Mouse (Mus musculus) kidney, embryonic 15.5 days (tissue): ENCODE results near the gene Hcfc2. TPM values are rescaled to one million over a fixed set of nuclear protein-coding genes. Genes with fewer than 3 reads are reported as not detected.
A peak's percentile ranks its signal among the peaks of the same experiment; 100 is the strongest.

Experiments used
- ATAC-seq: fragments of 200-750 bp; cut with Nextera tagmentation; replicated peaks from 2 replicates; pipeline ENCODE4 v1.8.0; 2017; ENCODE audit warnings: moderate TSS enrichment; ENCODE audit not compliant: low FRiP score
- H3K27ac ChIP-seq: fragments of 300-500 bp; sonication (generic); 2 replicates; pipeline ENCODE4 v1.5.1; 2015; ENCODE audit warnings: mild to moderate bottlenecking, inconsistent platforms
- H3K27me3 ChIP-seq: fragments of 300-500 bp; sonication (generic); 2 replicates; pipeline ENCODE4 v1.6.1; 2015; ENCODE audit warnings: inconsistent platforms
- H3K36me3 ChIP-seq: fragments of 300-500 bp; sonication (generic); 2 replicates; pipeline ENCODE4 v1.6.1; 2015; ENCODE audit warnings: inconsistent platforms
- H3K4me1 ChIP-seq: fragments of 300-500 bp; sonication (generic); 2 replicates; pipeline ENCODE4 v1.6.1; 2015; ENCODE audit warnings: inconsistent platforms
- H3K4me2 ChIP-seq: fragments of 300-500 bp; sonication (generic); 2 replicates; pipeline ENCODE4 v1.6.1; 2015; ENCODE audit warnings: moderate library complexity, mild to moderate bottlenecking, inconsistent platforms
- H3K4me3 ChIP-seq: fragments of 300-500 bp; sonication (generic); replicated peaks from 2 replicates; pipeline ENCODE4 v1.5.1; 2015; ENCODE audit warnings: mild to moderate bottlenecking, inconsistent platforms
- H3K9ac ChIP-seq: fragments of 300-500 bp; sonication (generic); 2 replicates; pipeline ENCODE4 v1.6.1; 2015; ENCODE audit warnings: mild to moderate bottlenecking, inconsistent platforms
- H3K9me3 ChIP-seq: fragments of 300-500 bp; sonication (generic); replicated peaks from 2 replicates; pipeline ENCODE4 v1.6.1; 2016; ENCODE audit warnings: inconsistent platforms
- WGBS: fragments of 180-500 bp; shearing (Covaris S2); methylation state at CpG from one replicate; pipeline ENCODE4 v1.1.7; 2015; ENCODE audit warnings: mixed read lengths; 5-methylcytosine and 5-hydroxymethylcytosine counted together
- polyA plus RNA-seq: library from polyadenylated mRNA; unstranded; fragments of >200 nt; fragmentation: Nextera tagmentation; extraction: Ambion mirVana; gene quantifications from 2 replicates; pipeline ENCODE4 v1.2.1, GENCODE M21; 2015

Gene Hcfc2
- polyA plus RNA-seq, 1 experiment from 2014 or later, result 33.2 TPM

DNA sequence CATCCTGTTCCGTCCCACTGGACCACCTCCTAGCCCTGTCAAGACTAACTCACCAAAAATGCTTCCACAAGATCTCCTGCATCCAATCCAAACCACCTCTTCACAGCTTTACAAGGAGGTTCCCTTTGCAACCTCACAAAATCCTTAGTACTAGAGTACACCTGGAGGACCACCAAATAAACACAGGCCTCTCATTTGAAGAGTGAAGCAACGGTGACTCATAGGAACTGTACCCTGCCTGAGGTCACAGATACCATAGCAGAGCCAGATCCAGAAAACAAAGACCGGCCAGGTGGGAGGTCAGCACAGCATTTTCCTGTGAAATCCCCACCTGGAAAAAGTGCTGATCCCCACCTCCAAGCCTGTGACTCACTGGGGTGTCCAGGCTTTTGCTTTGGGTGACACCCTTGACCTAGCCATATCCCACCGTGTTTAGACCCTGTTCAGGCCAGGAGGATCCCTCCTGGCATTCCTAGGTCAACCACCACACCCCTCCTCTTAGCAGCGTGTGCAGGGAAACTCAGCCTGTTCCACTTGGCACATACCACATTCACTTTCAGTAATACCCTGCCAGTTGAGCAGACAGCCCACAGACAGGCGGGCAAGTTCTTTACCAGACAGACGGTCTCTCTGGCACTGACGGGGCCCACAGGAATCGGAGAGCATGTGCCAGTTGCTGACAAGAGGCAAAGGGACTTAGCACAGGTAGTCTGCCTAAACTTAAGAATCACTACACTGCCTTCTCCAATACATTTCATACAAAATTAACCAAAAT lies 65.3 kb downstream of the Hcfc2 start:
- 83% methylated on average over 9 of the region's 9 CpGs for WGBS
- H3K4me2 ChIP-seq, result no peak overlapping the region
- no peak overlapping the region for H3K27ac ChIP-seq
- H3K27me3 ChIP-seq, result no peaks in the 10 kb centered on the region
- ATAC-seq, result no peak
- no peaks in the 10 kb centered on the region for H3K9me3 ChIP-seq
- peaks cover 30% of the 10 kb centered on the region for H3K4me1 ChIP-seq
- peaks cover 51% of the 10 kb centered on the region for H3K36me3 ChIP-seq
- H3K9ac ChIP-seq, result 0 out of 2 replicates have a peak overlapping the region, but pooled peaks have one; percentile 24
- H3K4me3 ChIP-seq, result 0 out of 2 replicates have a peak overlapping the region, but pooled peaks have one; percentile 2

DNA sequence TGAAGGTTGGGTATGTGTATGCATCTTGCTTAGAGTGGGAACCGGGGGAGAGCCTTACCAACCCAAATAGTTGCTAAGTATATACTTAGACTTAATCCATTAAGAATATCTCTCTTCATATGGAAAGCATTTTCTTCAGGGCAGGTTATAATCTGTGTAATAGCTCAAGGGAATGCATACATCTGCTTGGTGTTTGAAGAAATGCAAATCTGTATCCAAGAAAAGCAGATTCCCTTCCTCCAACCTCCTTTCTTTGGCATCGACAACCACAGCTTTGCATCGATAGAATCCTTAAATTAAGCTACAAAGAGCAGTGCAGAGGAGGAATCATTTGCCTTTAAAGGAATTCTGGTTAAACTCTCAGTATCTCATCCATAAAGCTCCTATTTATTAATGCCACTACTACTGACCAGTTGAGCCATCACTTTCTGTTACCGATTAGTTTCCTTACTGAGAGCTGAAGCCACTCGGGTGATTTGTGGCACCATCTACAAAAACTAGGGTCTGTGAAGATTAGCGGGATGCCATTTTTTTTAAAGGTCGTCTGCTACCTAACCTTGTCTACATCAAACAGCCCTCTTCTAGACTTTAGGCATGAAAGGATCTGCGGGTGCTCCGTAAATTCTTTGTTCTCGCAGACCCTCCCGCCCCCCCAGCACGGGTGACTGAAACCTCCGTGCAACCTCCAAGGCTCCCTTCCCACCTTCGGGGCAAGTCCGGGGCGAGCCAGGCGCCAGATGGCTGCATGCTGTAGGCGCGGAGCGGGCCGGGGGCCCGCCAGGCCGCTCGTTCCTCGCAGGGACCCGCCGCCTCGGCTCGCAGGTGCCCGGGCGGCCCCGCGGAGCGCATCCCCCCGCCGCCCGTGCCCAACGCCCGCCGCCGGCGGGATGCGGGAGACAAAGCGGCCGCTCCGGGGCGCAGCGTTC lies 67.1 kb downstream of the Hcfc2 start:
- Histone ChIP-seq H3K9me3 (no peaks in the 10 kb centered on the region), H3K9ac (peak overlapping the region; percentile 100), H3K4me1 (peaks cover 30% of the 10 kb centered on the region), H3K27me3 (no peaks in the 10 kb centered on the region), H3K4me3 (peak overlapping the region; percentile 86), H3K36me3 (peaks cover 33% of the 10 kb centered on the region), H3K4me2 (peak overlapping the region; percentile 61), H3K27ac (peak overlapping the region; percentile 99)
- peak; percentile 29 for ATAC-seq
- 1% methylated on average over 46 of the region's 48 CpGs for WGBS

DNA sequence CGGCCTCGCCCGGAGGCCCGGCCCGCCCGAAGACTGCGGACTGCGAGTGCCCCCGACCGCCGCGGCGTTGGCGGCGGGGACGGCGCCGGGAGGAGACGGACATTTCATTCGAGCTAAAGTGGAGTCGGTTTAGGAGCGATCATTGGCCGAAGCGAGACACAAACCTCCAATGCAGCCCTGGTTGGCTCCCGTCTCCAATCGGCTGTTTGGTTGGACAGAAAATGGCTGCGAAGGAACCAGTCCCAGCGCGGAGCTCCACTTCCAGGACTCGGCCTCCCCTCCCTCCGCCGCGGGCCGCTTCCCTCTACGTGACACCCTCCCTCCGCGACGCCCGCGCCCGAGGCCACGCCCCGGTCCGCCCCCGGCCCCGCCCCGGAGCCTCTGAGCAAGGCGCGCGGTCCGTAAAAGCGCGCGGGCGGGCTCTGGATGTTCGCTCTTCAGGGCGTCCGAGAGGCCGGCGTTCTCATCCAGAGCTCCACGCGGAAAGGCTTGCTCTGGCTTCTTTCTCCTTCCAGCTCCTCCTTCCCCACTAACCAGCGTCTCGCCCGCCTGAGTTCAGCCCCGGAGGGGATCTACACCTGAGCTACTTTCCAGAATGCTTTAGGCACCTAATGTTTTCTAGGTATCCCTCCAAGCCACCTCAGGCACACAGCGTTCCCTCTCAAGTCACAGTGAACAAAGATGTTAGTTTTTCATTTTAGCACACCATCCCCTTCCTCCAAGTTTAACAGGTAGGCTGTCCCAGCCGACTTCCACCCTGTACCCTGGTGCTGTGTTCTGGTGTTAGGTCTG lies 68.1 kb downstream of the Hcfc2 start, which contains the start of gene Nfyb:
TSS of gene Nfyb (minus strand) at position 305 of the 792 bp plus-strand sequence.
- whole genome bisulfite sequencing, result under 1% methylated on average over 66 of the region's 68 CpGs

DNA sequence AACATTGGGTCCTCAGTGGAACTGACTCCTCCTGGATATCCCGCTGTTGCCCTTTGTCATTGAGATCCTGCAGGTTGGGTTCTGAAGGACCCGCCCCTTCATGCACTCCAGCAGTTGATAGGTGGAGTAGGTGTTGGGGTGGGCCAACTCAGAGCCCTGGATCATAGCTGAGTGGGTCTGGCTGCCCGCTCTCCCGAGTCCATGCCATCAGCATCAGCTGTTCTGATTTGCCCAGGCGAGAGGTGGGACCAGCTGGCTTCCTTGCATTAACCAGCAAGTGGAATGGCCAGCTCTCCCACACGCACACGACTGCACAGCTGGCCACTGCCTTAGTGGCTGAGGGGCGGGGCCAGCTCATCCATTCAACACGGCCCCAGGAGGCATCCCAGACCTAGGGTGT lies 72.9 kb downstream of the Hcfc2 start:
- H3K27me3 ChIP-seq, result no peaks in the 10 kb centered on the region
- H3K4me3 ChIP-seq, result no peak overlapping the region
- H3K4me2 ChIP-seq, result no peak overlapping the region
- no peaks in the 10 kb centered on the region for H3K9me3 ChIP-seq
- no peak overlapping the region for H3K9ac ChIP-seq
- no peak overlapping the region for H3K27ac ChIP-seq
- peaks cover 6% of the 10 kb centered on the region for H3K4me1 ChIP-seq
- ATAC-seq, result peak; percentile 27; the same call in 1 of the 2 replicates
- 33% methylated on average over 9 of the region's 9 CpGs for WGBS
- H3K36me3 ChIP-seq, result no peaks in the 10 kb centered on the region

More for the DNA sequence above, 68.1 kb downstream of the Hcfc2 start, which contains the start of gene Nfyb:
- Histone ChIP-seq H3K9me3 (no peaks in the 10 kb centered on the region), H3K27me3 (no peaks in the 10 kb centered on the region), H3K4me1 (peaks cover 30% of the 10 kb centered on the region), H3K4me2 (peak within 1 kb of the TSS; percentile 86), H3K36me3 (peaks cover 23% of the 10 kb centered on the region), H3K27ac (peak within 1 kb of the TSS; percentile 99), H3K9ac (peak within 1 kb of the TSS; percentile 100), H3K4me3 (peak within 1 kb of the TSS; percentile 86)
- ATAC-seq, result peak; percentile 96

DNA sequence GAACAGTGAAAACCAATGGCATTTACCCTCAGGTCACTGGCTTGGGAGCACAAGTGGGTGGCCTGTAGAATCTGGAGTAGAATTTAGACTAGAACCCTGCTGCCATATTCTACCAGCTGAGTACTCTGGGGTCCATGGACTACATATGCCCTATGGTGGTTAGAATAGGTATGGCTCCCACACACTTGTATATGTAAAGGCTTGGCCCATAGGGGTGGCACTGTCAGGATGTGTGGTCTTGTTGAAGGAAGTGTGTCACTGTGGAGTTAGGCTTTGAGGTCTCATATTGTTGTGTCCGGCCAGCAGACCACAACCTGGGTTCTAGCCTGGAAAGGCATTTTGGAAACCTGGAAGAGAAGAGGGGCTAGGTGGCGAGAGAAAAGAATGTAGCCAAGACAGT lies 74.8 kb downstream of the Hcfc2 start:
- Histone ChIP-seq H3K27me3 (no peaks in the 10 kb centered on the region), H3K4me2 (no peak overlapping the region), H3K9ac (no peak overlapping the region), H3K36me3 (no peaks in the 10 kb centered on the region), H3K9me3 (no peaks in the 10 kb centered on the region), H3K4me3 (no peak overlapping the region), H3K27ac (no peak overlapping the region), H3K4me1 (no peaks in the 10 kb centered on the region)
- ATAC-seq, result no peak
- WGBS, result 90% methylated on average over 2 of the region's 2 CpGs

DNA sequence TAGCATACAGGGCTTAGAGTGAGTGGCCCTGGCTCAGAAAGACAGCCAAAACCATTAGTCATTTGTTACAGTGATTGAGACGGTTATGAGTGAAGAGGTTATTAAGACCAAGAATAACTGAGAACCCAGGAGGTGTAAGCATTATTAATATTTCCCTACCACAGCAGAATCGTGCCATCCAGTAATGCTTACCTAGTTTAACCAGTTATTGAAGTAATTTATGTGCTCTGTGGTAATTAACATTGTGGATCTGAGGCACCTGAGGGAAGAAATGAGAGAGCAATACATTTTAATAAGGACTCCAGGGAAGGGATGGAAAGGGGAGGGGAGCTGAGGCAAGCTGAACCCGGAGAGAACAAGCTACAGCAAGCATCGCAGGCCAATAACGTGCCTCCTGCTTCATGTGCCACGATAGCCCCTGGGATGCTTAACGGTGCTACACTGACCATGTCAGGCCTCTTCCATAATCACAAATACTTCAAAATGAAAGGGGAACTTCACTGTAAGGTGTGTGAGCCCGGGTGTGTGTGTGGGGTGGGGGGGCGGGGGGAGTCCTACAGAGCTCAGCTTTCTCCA lies 75.7 kb downstream of the Hcfc2 start:
- Histone ChIP-seq H3K9me3 (no peaks in the 10 kb centered on the region), H3K36me3 (no peaks in the 10 kb centered on the region), H3K4me1 (no peaks in the 10 kb centered on the region), H3K4me2 (no peak overlapping the region), H3K4me3 (no peak overlapping the region), H3K27ac (no peak overlapping the region), H3K9ac (no peak overlapping the region), H3K27me3 (no peaks in the 10 kb centered on the region)
- 74% methylated on average over 9 of the region's 9 CpGs for WGBS
- no peak for ATAC-seq

DNA sequence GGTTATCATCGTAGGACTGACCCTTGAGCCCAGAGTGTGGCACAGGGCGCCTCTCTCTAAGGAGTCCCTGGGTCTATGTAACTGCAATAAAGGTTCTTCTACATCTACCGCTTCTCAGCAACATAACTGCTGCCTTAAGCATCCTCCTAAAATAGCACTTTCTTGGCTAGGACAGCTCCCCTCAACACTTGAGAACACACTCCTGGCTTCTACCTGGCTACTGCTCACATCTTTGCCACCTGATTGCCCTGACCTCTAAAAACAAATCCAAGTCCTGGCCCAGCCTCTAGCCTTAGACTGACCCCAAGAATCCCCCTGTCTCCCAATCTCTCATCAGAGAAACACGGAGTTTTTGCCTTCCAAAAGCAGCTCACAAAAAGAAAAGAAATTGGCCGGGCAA lies 78.9 kb downstream of the Hcfc2 start:
- Histone ChIP-seq H3K9ac (no peak overlapping the region), H3K9me3 (no peaks in the 10 kb centered on the region), H3K27ac (no peak overlapping the region), H3K36me3 (no peaks in the 10 kb centered on the region), H3K4me2 (no peak overlapping the region), H3K4me3 (no peak overlapping the region), H3K27me3 (no peaks in the 10 kb centered on the region), H3K4me1 (peaks cover 7% of the 10 kb centered on the region; the same call in 1 of the 2 replicates)
- WGBS, result 96% methylated on average over 5 of the region's 5 CpGs
- ATAC-seq, result no peak

DNA sequence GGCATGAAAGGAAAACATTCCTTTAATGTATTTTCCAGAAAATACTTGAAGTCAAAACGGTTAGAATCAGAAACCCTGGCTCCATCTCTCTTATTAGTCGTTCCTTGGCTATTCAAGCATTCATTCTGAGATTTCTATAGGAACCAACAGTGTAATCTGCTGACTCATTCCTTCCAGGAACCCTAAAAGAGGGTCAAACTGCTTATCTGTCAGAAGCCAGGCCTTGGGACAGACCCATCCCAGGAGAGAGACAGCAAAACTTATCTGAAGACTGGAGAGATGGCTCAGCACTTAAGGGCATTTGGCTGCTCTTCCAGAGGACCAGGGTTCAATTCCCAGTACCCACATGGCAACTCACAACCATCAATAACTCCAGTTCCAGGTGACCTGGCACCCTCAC lies 81.1 kb downstream of the Hcfc2 start:
- H3K4me2 ChIP-seq, result no peak overlapping the region
- no peaks in the 10 kb centered on the region for H3K9me3 ChIP-seq
- H3K4me1 ChIP-seq, result peaks cover 7% of the 10 kb centered on the region; the same call in 1 of the 2 replicates
- H3K9ac ChIP-seq, result no peak overlapping the region
- 68% methylated on average over 2 of the region's 2 CpGs for WGBS
- no peak overlapping the region for H3K27ac ChIP-seq
- H3K36me3 ChIP-seq, result no peaks in the 10 kb centered on the region
- H3K27me3 ChIP-seq, result no peaks in the 10 kb centered on the region
- no peak overlapping the region for H3K4me3 ChIP-seq
- ATAC-seq, result no peak

DNA sequence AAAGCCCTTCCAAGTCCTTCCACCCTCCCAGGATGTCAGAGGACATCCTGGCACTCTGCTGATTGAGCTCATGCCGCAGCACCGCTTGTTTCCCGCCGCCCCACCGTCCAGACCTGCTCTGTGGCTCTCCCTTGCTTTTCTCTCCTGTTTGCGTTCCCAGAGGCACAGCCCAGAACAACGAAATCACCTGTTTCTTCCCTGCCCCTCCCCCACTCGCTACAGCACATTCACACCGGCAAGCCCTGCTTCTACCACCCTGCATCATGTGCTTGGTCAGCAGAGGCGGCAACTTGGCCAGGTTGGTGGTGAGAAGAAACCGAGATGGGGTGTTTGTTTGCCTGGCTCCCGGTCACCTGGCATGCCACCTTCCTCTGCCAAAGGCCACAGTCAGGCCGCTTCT lies 81.9 kb downstream of the Hcfc2 start:
- Histone ChIP-seq H3K4me3 (no peak overlapping the region), H3K4me1 (peaks cover 7% of the 10 kb centered on the region; the same call in 1 of the 2 replicates), H3K4me2 (no peak overlapping the region), H3K27ac (no peak overlapping the region), H3K9me3 (no peaks in the 10 kb centered on the region), H3K27me3 (no peaks in the 10 kb centered on the region), H3K36me3 (no peaks in the 10 kb centered on the region), H3K9ac (no peak overlapping the region)
- WGBS, result 26% methylated on average over 13 of the region's 13 CpGs
- no peak for ATAC-seq

DNA sequence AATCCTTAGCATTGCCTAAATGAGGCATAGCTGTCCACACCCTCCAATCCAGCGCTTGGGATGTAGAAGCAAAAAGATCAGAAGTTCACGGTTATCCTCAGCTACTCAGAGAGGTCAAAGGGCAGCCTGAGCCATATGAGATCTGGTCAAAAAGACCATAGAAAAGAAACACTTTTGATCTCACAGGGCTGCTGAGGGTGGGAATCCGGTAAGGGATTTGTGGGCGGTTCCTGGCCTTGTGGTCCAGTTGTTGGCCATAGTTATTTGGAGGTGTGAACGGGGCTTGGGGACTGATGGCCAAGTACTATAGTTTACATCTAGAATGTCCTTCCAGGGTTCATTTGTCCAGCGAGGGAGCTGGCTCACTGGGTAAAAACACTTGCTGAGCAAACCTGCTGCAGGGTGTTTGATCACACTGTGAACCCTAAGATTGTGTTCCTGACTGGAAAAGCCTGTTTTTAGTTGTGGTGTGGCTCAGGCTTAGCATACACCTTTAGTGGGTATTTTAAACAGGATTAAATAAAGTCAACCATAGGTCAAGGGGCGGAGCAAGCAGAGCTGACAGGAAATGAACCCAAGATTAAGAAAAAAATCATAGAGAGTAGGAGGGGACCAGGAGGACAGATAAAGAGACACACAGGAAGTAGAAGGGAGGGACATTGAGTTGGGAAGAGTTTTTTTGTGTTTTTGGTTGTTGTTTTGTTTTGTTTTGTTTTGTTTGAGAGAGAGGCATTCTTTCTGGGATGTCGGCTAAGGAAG lies 83.0 kb downstream of the Hcfc2 start:
- WGBS, result 79% methylated on average over 8 of the region's 8 CpGs
- H3K36me3 ChIP-seq, result no peaks in the 10 kb centered on the region
- H3K9ac ChIP-seq, result no peak overlapping the region
- no peak overlapping the region for H3K27ac ChIP-seq
- H3K9me3 ChIP-seq, result no peaks in the 10 kb centered on the region
- no peak for ATAC-seq
- H3K4me2 ChIP-seq, result no peak overlapping the region
- H3K4me3 ChIP-seq, result no peak overlapping the region
- peaks cover 7% of the 10 kb centered on the region; the same call in 1 of the 2 replicates for H3K4me1 ChIP-seq
- H3K27me3 ChIP-seq, result no peaks in the 10 kb centered on the region

DNA sequence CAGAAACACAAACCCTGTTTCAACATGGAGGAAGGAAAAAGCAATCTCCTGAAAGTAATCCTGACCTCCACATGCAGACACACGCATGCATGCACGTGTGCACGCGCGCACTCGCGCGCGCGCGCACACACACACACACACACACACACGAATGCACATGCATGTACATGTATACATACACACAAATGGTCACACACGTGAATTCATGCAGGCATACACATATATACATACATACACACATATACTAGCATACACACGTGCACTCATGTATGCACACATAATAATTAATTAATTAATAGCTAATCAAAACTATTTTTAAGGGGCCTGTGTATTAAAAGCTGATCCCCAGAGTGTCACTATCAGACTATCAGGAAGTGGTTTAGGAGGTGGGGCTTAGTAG lies 83.9 kb downstream of the Hcfc2 start:
- no peaks in the 10 kb centered on the region for H3K9me3 ChIP-seq
- 94% methylated on average over 14 of the region's 14 CpGs for WGBS
- no peak overlapping the region for H3K27ac ChIP-seq
- no peak overlapping the region for H3K4me2 ChIP-seq
- H3K9ac ChIP-seq, result no peak overlapping the region
- H3K4me3 ChIP-seq, result no peak overlapping the region
- no peaks in the 10 kb centered on the region for H3K27me3 ChIP-seq
- H3K36me3 ChIP-seq, result no peaks in the 10 kb centered on the region
- H3K4me1 ChIP-seq, result peaks cover 7% of the 10 kb centered on the region; the same call in 1 of the 2 replicates
- ATAC-seq, result no peak
